Mouse (Mus musculus): ENCODE results near the gene Tjp3.

GRCm38 (mm10) chr10:81259225-81259884 lies 32.0 kb downstream of the Tjp3 start:
- TF ChIP-seq CTCF (IDR thresholded peaks at IDR 0.05; ENCODE audit: borderline replicate concordance, insufficient read depth, low read depth, low read length) (no peak), POLR2A (IDR thresholded peaks at IDR 0.05; ENCODE audit: borderline replicate concordance, insufficient read depth, low read length) (no peak)

All from cerebellum, adult 2 months (tissue).